19 mouse cellular contexts compared by ENCODE assay signal in genomic region chr1:59157846-59158245, GRCm38 (mm10). TPM values are rescaled to one million over a fixed set of nuclear protein-coding genes. Genes with fewer than 3 reads are reported as not detected.
DNase-seq lines count a peak whose midpoint lies in the region; ATAC-seq and TF ChIP-seq lines count a peak whose summit lies in the region.
"Had no signal": no experiment of that assay in that cellular context is flagged by ENCODE, and none has a peak within 500 bp of the region (broad histone marks: within the 10 kb centered on the region; RNA-seq: fewer than 3 reads in every experiment).

No protein-coding gene starts in this region.

- no peak for ATAC-seq in midbrain, postnatal 0 days (ENCODE audit: low FRiP score)
- ATAC-seq: activated CD4-positive, CD25-positive, alpha-beta regulatory T cell, adult 4 months; forebrain, embryonic 13.5 days; forebrain, postnatal 0 days; Patski had no signal

- H3K9ac ChIP-seq in midbrain, postnatal 0 days (replicated peaks; ENCODE audit: low read length, poor library complexity, severe bottlenecking), result no peak overlapping the region
- H3K9ac ChIP-seq: embryonic facial prominence, embryonic 12.5 days; forebrain, embryonic 13.5 days; forebrain, postnatal 0 days; heart, embryonic 13.5 days; hindbrain, embryonic 15.5 days had no signal

- no peak overlapping the region for H3K27ac ChIP-seq in midbrain, postnatal 0 days (ENCODE audit: low read depth, low read length)
- H3K27ac ChIP-seq: embryonic facial prominence, embryonic 12.5 days; forebrain, embryonic 13.5 days; heart, embryonic 13.5 days; hindbrain, embryonic 15.5 days had no signal

- peak; percentile 35 for DNase-seq in adrenal gland, postnatal 14 days
- no peak for DNase-seq in adrenal gland, postnatal 4 days (ENCODE audit: low spot score in 2 of 2)
- DNase-seq in kidney, adult 8-10 months, result peak; percentile 79 to 82
- no peak for DNase-seq in kidney, postnatal 4 days
- DNase-seq in adipocyte (ENCODE audit: low spot score), result peak; percentile 6
- peak; percentile 53 for DNase-seq in kidney, postnatal 14 days
- no peak for DNase-seq in spleen, postnatal 14 days (ENCODE audit: low spot score in 2 of 2)
- DNase-seq in midbrain, postnatal 0 days (ENCODE audit: low spot score), result no peak
- DNase-seq: forebrain, postnatal 0 days; gastrocnemius, postnatal 14 days; heart, postnatal 36 days had no signal

- no peak overlapping the region for H3K4me2 ChIP-seq in midbrain, postnatal 0 days (ENCODE audit: low read depth, low read length, poor library complexity, severe bottlenecking)
- H3K4me2 ChIP-seq: embryonic facial prominence, embryonic 12.5 days; forebrain, embryonic 13.5 days; heart, embryonic 13.5 days; hindbrain, embryonic 15.5 days had no signal

- H3K4me3 ChIP-seq in midbrain, postnatal 0 days (ENCODE audit: low read depth, low read length), result no peak overlapping the region
- H3K4me3 ChIP-seq: embryonic facial prominence, embryonic 12.5 days; forebrain, embryonic 13.5 days; heart, embryonic 13.5 days; hindbrain, embryonic 15.5 days had no signal

- no peaks in the 10 kb centered on the region for H3K9me3 ChIP-seq in midbrain, postnatal 0 days (ENCODE audit: low read length)
- H3K9me3 ChIP-seq: embryonic facial prominence, embryonic 12.5 days; forebrain, embryonic 13.5 days; heart, embryonic 13.5 days; hindbrain, embryonic 15.5 days had no signal

- no peaks in the 10 kb centered on the region for H3K27me3 ChIP-seq in midbrain, postnatal 0 days (ENCODE audit: insufficient read depth, low read length)
- H3K27me3 ChIP-seq: CH12.LX; embryonic facial prominence, embryonic 12.5 days; forebrain, embryonic 13.5 days; heart, embryonic 13.5 days; hindbrain, embryonic 15.5 days; Patski had no signal

- 87% methylated on average over 4 of the region's 4 CpGs for WGBS in midbrain, postnatal 0 days

- no peaks in the 10 kb centered on the region for H3K4me1 ChIP-seq in midbrain, postnatal 0 days (ENCODE audit: insufficient read depth, low read length)
- H3K4me1 ChIP-seq: heart, embryonic 13.5 days; hindbrain, embryonic 15.5 days had no signal

- H3K36me3 ChIP-seq in midbrain, postnatal 0 days (ENCODE audit: insufficient read depth, low read length), result 0 out of 2 replicates have a peak, but pooled peaks cover under 1% of the 10 kb centered on the region

- TF ChIP-seq CTCF in midbrain, postnatal 0 days (IDR thresholded peaks at IDR 0.05), result no peak

RNA-seq across cellular contexts. Expression of gene Mpp4, which starts 5.3 kb away (rescaled TPM):
- total RNA-seq in adrenal gland, postnatal 14 days (2021), result 0.23 and 0.33 TPM in 2 replicates
- total RNA-seq in adrenal gland, postnatal 4 days (2021), result under 1 TPM; 0.14 to 0.39 TPM
- total RNA-seq in midbrain, postnatal 0 days (2014; rRNA removed), result 2.6 and 4.4 TPM in 2 replicates
- 0.58 and 0.64 TPM in 2 replicates for polyA plus RNA-seq in midbrain, postnatal 0 days (2015; fragmentation: Nextera tagmentation; extraction: Ambion mirVana)
- total RNA-seq: gastrocnemius, postnatal 14 days had no signal
- polyA plus RNA-seq: heart, postnatal 0 days had no signal

RNA-seq across cellular contexts. Expression of gene Tmem237, which starts 37.6 kb away (rescaled TPM):
- 16.1 and 17.1 TPM in 2 replicates for total RNA-seq in adrenal gland, postnatal 14 days (2021)
- total RNA-seq in adrenal gland, postnatal 4 days (2021), result 10 to 100 TPM; 20.7 to 22.3 TPM
- total RNA-seq in midbrain, postnatal 0 days (2014; rRNA removed), result 28.2 and 37.2 TPM in 2 replicates
- 56.9 and 60.4 TPM in 2 replicates for polyA plus RNA-seq in midbrain, postnatal 0 days (2015; fragmentation: Nextera tagmentation; extraction: Ambion mirVana)

Comparison
In these comparisons a context has a peak if more than half of its experiments do, and no peak if none do; other contexts are left out.
1. DNase-seq: peak in adrenal gland, postnatal 14 days (single experiment), kidney, adult 8-10 months (2 of 2), adipocyte (single experiment) and kidney, postnatal 14 days (single experiment); none in adrenal gland, postnatal 4 days (0 of 2), kidney, postnatal 4 days (0 of 2), spleen, postnatal 14 days (0 of 2) and midbrain, postnatal 0 days (single experiment).